Mouse (Mus musculus) adrenal gland, postnatal 4 days (tissue): Measurements from ENCODE around the gene Pif1. TPM values are rescaled to one million over a fixed set of nuclear protein-coding genes. Genes with fewer than 3 reads are reported as not detected.
A peak's percentile ranks its signal among the peaks of the same experiment; 100 is the strongest.

Experiments used
- DNase-seq, 2 experiments: peaks; one replicate each; pipeline ENCODE4 v3.0.0; 2021 to 2022; ENCODE audit warnings: low spot score in 2 of 2, mixed read lengths in 2 of 2
- total RNA-seq, 2 experiments: library from RNA; stranded (reverse); gene quantifications; 2 replicates each; pipeline ENCODE4 v1.2.3; 2021

The Pif1 gene
- total RNA-seq, 2 experiments from 2014 or later = 4.8 to 4.9 TPM

DNA sequence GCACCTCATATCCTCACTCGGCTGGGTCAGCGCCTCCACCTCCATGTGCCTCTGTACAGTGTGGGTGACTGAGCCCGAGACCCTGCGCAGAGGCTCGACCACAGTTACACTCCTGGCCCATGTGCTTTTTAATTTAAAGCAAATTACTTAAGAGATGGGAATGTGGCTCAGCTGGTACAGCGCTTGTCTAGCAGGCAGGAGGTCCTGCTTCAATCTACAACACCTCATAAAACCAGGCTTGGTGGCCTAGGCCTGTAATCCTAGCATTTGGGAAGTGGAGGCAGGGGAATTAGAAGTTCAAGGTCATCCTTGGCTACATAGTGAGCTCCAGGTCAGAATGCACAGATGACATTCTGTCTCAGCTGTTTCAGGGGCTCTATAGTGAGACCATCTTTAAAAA is 28.2 kb upstream of the Pif1 start:
- no peak for DNase-seq

DNA sequence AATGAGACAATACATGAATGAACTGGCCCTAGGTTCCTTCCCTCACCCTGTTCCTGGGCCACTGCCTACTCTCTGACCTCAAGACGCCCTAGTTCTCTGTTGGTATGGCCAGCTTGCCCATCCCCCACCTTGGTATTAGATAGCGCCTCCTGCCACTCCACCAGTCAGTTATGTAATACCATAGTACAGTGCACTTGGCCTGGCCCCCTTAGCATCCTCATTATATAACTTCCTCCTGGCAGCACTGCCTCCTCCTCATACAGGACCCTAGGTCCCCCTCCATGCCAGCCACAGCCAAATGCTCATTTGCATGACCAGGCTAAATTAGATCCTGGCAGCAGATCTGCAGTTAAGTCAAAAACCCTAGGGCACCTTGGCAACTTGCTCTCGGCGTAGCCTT is 25.9 kb upstream of the Pif1 start:
- DNase-seq = no peak

DNA sequence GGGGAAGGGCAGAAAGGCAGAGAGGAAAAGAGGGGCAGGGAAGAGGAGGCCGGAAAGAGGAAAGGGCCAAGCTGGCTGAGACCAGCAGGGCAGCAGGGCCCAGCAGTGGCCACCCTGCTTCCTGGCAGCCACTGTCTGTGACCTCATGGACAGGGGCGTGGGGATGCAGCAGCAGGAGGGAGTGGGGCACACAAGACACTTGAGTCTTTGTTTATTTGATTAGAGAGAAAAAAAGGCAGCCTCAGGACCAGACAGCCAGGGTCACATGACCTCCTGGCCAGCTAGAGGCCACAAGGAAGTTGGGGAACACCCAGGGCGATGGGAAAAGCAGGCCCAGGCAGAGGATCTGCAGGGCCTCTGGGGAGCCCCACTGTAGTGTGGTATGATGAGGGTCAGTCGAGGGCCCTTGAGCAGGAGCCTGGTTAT is 24.9 kb upstream of the Pif1 start:
- DNase-seq = no peak

DNA sequence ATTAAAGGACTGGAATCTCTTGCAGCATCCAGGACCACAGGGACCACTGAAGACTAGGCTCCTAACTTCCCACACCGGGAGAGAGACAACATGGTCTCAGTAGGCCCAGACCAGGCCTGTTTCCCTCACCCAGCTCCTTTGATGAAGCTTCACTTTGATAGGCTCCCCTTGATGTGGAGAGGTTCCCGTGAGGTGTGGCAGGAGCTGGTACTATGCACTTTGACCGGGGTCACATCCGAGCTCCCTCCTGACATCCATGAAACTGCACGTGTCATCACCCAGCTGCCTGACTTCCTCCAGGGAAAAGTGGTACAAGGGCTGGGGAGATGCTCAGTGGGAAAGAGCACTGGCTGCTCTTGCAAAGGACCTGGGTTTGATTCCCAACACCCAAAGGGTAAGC is 23.9 kb upstream of the Pif1 start:
- DNase-seq = no peak

DNA sequence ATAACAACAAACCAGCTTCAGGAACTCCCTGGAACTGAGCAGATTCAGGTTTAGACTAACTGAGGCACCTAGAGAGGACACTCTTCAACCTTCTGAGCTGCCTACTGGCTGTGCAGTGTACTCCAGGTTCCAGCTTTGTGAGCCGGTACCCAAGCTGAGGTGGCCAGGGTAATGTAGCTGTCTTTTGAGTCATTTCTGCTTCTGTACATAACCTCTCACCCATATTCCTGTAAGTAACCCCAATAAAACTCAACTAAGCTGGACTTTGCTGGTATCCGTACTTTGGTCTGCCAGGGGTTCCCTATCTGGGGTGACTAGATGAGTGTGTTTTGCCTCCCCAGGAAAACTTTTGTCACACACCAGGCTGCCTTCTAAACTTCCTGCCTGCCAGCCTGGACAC is 22.3 kb upstream of the Pif1 start:
- no peak for DNase-seq

DNA sequence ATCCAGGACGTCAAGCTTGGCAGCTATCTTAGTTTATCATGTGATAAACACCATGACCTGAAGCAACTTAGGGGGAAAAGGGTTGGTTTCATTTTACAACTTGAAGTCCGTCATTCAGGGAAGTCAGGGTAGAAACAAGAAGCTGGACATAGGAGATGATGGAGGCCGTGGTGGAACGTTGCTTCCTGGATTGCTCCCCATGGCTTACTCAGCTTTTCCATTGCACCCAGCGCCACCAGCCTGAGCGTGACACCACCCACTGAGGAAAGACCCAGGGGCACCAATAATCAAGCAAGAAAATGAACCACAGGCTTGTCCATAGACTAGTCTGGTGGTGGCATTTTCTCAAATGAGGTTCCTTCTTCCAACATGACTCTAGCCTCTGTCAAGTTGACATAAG is 18.2 kb upstream of the Pif1 start:
- DNase-seq = no peak

DNA sequence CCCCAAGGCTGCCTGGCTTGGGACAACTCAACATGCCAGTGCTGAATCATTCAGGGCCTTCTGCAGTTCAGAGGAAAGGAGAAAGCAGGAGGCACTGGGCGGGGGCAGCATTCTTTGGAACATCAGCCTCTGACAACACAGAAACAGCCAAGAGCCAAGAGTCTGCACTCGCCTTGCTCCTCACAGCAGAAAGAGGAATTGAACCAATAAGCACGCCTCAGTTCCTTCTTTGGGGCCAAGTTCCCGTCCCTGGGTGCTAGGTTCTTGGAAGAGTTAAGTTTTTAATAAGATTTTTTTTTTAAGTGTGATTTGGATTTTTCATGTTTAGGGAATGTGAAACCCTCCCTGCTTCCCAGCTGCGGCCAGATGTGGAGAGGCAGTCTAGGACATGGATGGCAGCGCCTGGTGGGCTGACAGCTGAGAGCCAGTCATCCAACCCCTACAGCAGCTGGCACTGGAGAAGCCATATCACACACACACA is 17.4 kb upstream of the Pif1 start:
- DNase-seq = no peak

DNA sequence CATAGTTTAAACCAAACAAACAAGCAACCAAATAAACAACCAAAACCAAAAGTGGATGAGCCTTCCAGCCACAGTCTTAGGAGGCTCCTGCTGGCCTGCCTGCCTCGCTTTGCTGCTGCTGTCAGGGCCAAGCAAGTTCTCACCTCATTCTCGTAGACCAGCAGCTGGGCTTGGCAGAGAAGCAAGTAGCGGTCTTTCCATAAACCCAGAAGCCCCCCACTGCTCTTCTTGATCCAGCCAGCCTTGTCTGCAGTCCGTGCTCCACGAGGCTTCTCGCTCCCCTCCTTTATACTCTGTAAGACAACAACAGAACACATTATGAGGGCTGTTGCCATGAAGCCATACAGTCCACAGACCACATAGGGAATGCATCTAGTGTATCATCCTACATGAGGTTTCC is 14.1 kb upstream of the Pif1 start:
- no peak for DNase-seq

DNA sequence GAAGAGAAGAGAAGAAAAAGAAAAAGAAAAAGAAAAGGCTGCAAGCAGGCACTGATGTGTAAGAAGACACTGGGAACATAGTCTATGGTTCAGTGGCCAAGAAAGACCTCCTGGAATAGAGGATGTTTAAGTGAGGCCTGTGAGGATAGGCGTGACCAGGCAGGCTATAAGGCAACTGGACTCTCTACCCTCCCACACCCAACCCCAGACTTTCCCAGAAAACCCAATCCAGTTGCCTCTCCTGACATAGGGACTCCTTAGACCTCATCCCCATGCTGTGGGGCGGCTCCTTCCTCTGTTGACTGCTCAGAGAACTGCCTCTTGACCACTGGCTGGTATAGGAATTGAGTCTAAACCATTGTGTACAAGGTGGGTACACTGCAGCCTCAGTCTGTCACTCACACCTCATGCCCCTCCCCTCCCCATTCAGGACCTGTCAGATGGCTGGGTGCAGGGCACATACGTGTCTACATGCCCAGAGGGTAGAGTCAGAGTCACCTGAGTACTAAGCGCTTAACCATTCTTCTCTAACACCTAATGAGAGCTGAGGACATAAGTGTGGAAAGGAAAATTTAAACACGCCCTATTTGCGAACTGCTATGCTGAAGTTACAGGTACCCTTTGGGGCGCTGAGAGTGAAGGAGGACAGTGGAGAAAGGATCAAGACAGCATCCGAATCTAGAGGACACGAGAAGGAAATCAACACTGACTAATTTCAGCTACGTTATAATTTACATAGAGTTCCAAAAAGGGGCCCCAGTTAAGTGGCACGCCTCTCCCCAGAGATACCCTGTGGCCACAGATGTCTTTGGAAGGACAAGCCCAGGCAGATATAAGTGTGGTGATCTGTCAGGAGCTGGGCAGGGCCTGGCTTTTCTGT is 12.2 kb upstream of the Pif1 start:
- DNase-seq = no peak

DNA sequence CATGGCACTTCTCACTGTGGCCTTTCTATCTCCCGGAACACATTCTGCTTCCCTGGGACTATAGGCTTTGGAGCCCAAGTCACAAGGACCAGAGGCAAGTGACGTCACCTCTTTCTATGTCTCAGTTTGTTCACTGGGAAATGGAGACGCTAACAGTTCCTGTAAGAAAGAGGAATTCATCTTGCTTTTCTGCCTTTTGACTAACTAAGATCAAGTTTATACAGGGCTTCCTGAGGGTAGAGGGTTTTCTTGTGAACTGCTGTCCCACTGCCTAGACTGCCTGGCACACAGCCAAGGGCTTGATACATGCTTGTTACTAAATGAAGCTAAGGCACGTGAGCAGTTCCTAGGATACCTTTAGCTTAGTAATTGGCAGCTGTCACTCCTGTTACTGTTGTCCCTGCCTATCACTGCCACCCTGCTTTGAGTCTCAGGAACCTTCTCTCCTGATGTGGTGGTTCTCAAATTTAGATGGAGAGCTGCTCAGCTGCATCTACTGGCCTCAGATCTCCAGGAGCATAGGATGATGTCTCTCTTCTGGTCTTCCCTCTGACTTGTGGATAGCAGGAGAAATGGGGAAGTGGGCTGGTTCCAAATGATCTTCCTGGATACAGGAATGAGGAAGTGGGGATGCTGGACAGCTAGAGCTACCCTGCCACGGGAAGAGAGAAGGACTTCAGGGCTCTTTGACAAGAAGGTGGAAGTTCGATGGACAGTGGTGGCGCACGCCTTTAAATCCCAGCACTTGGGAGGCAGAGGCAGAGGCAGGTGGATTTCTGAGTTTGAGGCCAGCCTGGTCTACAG is 11.4 kb upstream of the Pif1 start:
- DNase-seq = no peak

DNA sequence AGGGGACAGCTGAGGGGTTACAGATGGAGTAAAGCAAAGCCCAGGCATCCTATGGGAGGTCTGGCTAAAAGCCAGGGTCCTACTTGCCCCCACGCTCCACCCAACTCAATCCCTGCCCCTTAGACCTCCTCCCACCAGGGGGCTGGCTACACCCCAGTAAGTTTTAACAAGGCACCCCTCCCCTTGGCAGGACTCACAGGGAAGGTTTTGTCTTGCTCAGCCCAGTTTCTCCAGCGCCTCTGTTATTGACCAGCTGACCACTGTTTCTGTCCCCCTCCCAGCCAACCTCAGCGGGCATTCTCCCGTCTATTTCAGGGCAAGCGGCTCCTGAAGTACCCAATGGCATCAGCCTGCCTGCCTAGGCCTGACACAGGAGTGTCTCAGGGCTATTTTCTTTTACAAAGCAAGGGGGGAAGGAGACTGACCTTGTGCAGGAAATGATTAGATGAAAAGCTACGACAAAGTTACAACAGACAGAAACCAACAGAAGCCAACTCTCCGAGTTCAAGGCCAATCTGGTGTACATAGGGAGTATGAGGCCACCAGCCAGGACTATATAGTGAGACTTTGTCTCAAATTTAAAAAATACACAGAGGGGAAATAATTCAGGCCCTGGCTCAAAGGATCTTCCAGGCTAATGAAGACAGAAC is 10.0 kb upstream of the Pif1 start:
- no peak for DNase-seq

DNA sequence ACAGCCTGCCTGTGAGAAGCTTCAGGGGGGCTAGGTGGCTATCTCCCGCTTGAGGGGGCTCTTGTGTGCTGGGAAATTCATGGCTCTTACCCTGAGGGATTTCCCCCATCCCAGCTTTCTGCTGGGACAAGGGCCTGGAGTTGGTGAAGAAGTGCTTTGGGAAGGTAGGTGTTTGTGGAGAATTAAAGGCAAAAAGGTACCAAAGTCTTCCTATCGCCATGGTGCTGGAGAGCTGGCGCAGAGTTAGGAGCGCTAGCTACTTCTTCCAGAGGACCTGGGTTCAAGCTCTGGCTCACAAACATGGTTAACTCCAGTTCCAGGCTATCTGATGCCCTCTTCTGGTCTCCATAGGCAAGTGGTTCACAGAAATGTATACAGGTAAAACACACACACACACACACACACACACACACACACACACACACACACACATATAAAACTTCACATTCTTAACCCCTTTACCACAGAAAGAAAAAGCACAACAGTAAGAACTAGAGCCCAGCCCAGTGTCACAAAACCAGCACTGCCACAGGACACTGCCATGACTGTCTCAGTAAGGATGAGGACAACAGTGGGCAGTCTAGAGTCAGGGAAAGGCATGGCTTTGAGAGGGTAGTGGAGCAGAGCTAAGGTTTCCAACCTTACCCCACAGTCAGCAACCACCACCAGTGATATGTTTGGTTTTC is 9.3 kb upstream of the Pif1 start:
- no peak for DNase-seq

DNA sequence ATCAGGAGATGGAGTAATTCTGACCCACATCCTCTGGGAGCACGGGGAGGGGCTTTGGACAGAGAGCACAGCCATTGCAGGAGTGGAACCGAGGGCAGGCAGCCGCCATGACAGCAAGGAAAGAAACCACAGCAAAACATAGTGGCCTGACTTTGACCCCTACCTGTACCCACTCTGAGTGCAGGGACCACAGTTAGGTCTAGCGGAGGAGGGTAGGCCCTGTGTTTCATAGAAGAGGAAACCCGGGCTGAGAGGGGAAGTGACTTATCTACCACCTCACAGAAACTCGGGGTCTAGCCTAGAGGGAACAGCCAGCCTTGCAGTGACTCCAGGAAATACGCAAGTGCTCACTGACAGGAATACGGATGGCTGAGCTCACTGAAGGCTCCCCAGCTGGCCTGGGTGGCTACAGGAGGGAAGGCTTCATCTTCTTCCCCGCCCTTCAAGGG is 8.1 kb upstream of the Pif1 start:
- DNase-seq = no peak

DNA sequence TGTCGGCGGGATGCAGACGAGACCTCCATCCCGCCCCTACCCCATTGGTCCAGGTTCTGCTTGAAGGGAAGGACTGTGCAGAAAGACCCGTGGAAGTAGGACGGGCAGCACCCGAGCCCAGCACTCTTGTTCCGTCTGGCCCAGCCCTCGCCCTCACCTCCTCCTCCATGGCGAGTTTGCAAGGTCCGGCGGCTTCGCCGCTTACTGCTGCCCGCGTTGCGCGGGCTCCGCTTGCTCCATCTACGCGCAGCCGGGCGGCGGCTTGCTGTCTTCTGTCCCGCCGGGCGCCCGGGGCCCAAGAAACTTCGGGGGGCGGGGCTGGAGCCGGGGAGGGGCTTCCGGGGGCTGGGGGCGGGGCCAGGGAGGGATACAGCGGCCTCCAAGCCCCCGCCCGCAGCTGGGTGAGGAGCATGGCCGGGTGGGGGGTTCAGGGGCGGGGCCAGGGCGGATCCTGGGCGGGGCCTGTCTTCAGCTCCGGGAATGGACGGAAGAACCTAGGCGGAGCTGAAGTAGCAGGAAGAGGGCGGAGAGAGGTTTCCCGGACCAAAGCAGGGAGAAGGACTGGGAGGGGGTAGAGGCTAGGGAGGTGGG is 7.1 kb upstream of the Pif1 start, which contains the start of gene Plekho2:
Gene Plekho2 (minus strand): TSS at position 260 of the 591 bp plus-strand sequence.
- DNase-seq = peak; percentile 84 to 89

DNA sequence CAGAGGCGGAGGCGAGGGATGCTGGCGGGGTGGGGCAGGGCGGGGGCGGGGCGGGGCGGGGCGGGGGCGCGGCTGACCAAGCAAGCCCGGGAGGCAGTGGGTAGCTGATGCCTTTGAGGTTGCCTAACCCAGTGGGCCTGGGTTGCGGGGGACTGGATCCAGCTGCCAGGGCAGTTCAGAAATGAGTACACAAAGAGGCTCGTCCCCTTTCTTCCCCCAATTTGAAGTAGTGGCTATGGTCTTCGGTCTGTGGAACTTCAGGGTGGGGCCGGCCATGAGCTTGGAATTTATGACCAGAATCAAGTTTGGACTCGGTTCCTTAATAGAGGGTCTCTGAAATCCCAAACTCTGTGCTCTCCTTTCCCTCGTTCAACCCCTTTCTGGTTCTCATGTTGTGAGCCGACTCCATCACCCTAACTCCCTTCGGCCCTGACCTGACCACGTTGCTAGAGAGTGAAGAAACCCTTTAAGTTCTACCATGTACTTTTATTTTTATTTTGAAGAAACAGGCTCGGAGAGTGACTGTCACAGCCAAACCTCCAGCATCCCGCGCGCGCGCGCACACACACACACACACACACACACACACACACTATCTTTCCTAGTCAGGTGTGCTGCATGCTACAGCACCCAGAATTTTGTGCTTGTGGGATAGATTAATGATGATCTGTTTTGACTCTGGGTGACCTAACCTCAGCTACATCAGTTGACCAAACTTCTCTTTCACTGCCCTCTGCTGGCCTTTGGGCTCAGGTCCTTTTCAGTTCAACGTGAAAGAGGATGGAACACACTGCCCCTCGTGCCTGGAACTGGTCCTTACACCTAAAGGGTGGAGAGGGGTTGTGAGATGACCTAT is 6.3 kb upstream of the Pif1 start:
- peak in 1 of 2 experiments; percentile 78 for DNase-seq

DNA sequence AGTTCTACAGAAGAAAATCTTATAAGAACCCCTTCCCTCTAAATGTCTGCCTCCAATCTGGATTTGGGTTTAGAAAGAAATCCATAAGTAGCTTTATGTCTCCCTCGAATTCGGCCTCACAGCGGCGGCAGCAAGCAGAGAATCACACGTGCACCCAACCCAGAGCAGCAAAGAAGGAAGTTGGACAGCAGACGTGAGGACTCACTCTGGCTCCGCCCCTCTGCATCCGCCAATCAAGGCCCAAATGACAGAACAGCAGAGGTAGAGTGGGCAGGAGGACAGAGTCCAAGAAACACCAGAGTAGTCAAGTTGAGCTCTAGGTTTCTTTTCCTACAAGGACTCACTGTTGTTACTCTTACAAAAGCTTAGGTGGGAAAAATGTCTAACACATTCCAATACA is 3.9 kb upstream of the Pif1 start:
- no peak for DNase-seq

DNA sequence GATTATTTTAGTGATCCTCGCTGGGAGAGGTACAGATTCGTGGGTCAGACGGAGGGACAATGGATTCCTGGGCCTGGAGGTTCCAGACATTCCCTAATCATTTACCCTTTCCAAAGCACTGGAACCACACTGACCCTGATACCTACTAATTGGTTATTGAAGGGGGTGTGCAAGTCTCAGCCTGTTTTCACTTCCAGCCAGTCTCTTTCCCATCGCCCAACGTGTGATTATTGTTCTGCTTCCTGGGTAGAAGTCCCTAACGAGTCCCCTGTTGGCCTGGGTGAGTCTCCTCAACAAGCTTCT is 261 bp downstream of the Pif1 start:
- no peak for DNase-seq

DNA sequence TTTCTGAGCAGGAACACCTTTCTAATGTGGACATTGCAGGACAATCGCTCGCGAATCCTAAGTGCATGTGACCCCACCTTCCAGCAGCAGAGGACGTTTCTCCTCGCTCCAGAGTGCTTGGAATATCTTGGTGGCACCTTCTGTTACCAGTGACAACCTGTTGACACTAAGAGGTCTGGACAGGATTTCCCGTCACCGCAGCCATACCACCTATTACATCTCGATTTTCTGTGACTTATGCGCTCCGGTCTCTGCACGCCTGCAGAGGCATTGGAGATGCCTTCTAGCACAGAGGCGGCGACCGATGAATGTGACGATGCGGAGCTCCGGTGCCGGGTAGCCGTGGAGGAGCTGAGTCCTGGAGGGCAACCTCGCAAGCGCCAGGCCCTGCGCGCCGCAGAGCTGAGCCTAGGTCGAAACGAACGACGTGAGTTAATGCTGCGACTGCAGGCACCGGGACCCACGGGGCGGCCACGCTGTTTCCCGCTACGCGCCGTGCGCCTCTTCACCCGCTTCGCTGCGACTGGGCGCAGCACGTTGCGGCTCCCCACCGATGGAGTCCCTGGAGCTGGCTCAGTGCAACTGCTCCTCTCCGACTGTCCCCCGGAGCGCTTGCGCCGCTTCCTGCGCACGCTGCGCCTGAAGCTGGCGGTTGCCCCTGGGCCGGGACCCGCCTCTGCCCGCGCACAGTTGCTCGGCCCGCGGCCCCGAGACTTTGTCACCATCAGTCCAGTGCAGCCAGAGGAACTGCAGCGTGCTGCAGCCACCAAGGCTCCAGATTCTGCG is 806 bp downstream of the Pif1 start:
- DNase-seq = no peak

DNA sequence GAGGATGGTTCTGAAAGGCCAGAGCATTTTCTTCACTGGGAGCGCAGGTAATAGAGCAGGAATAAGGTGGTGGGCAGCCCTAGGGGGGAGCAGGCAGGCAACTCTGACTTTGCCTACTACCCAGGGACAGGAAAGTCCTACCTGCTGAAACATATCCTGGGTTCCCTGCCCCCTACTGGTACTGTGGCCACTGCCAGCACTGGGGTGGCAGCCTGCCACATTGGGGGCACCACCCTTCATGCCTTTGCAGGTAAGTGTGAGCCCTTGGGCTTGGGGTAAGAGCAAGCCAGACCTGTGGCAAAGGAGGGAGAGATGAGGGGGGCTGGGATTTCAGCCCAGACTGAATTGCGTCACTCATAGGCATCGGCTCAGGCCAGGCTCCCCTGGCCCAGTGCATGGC is 2.1 kb downstream of the Pif1 start:
- no peak for DNase-seq
